Mouse (Mus musculus) kidney, adult 2 months (tissue): ENCODE data around the gene Plcb3. TPM values are rescaled to one million over a fixed set of nuclear protein-coding genes. Genes with fewer than 3 reads are reported as not detected.

Experiments used
- DNase-seq: peaks from one replicate; pipeline ENCODE4 v3.0.0; 2021
- H3K27ac ChIP-seq: fragments of 200-500 bp; 2 replicates; pipeline ENCODE4 v1.5.1; 2012; ENCODE audit warnings: low read depth, low read length, control low read depth, inconsistent platforms; ENCODE audit not compliant: insufficient read depth
- H3K27me3 ChIP-seq: fragments of 200-500 bp; replicated peaks from 2 replicates; pipeline ENCODE4 v1.6.1; 2012; ENCODE audit warnings: mild to moderate bottlenecking, moderate library complexity, low read length, inconsistent platforms; ENCODE audit not compliant: control insufficient read depth, insufficient read depth
- H3K36me3 ChIP-seq: fragments of 200-500 bp; 2 replicates; pipeline ENCODE4 v1.6.1; 2012; ENCODE audit warnings: mild to moderate bottlenecking, moderate library complexity, low read length, inconsistent platforms; ENCODE audit not compliant: control insufficient read depth, insufficient read depth
- H3K4me1 ChIP-seq: fragments of 200-500 bp; 2 replicates; pipeline ENCODE4 v1.6.1; 2011; ENCODE audit warnings: low read length; ENCODE audit not compliant: control insufficient read depth, insufficient read depth
- H3K4me3 ChIP-seq: fragments of 200-500 bp; 2 replicates; pipeline ENCODE4 v1.5.1; 2011; ENCODE audit warnings: mild to moderate bottlenecking, low read depth, low read length, control low read depth; ENCODE audit not compliant: insufficient read depth
- CTCF ChIP-seq: fragments of 200-500 bp; conservative IDR thresholded peaks from 2 replicates; pipeline ENCODE4 v1.5.1; 2011; ENCODE audit warnings: low read depth, mild to moderate bottlenecking, control low read depth, low read length, moderate library complexity, mixed read lengths; ENCODE audit not compliant: insufficient read depth, insufficient read length
- POLR2A ChIP-seq: fragments of 200-500 bp; IDR thresholded peaks from one replicate; pipeline ENCODE4 v1.6.1; 2011; ENCODE audit warnings: low read depth, low read length, control low read depth
- WGBS: fragments of 180-500 bp; shearing (Covaris S2); methylation state at CpG from one replicate; pipeline ENCODE4 v1.1.7; 2018; 5-methylcytosine and 5-hydroxymethylcytosine counted together
- polyA plus RNA-seq: library from polyadenylated mRNA; depleted of rRNA; stranded (reverse); fragments of >200 nt; gene quantifications from 2 replicates; pipeline ENCODE4 v1.2.3, GENCODE M21; 2012

The Plcb3 gene
- polyA plus RNA-seq, 1 experiment: 40.2 TPM

DNA sequence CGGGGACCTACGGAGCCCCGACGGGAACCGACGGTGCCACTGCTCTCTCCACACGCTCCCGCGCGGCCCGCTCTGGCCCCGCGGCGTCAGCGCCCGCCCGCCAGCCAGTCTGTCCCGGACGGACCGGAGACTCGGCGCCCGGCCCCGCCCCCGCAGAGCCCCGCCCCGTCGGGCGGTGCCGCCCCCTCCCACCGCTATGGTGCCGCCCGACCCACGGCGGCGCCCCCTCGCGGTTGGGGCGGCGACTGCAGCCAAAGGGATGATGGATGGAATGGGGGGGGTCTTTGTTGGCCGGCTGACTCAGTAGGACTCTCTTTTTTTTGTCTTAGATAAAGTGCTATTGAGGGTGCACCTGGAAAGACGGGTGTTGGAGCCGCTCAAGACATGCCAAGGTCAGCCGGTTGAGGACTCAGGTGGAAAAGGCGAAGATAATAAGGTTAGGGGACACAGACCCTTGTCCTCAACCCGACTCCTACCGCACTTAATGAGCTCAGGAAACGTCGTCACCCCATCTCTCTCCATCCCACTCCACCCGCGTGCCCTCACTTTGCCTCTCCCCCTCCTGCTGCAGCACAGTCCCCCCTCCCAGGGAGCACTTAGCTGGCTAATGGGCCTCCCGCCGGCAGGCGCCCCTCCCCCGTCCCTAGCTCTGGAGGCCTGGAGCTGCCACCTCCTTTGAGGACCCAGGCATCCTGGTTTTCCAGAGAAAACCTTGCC, 6.4 kb downstream of the Plcb3 start:
- TF ChIP-seq CTCF (peak; percentile 63), POLR2A (no peak)
- no peaks in the 10 kb centered on the region for H3K27me3 ChIP-seq
- H3K4me1 ChIP-seq: peaks cover 8% of the 10 kb centered on the region; the same call in 1 of the 2 replicates
- peak overlapping the region; percentile 37; the same call in 1 of the 2 replicates for H3K27ac ChIP-seq
- H3K4me3 ChIP-seq: peak overlapping the region; percentile 81
- 1% methylated on average over 54 of the region's 55 CpGs for WGBS
- peaks cover 1% of the 10 kb centered on the region; the same call in 1 of the 2 replicates for H3K36me3 ChIP-seq
- peak; percentile 81 for DNase-seq

DNA sequence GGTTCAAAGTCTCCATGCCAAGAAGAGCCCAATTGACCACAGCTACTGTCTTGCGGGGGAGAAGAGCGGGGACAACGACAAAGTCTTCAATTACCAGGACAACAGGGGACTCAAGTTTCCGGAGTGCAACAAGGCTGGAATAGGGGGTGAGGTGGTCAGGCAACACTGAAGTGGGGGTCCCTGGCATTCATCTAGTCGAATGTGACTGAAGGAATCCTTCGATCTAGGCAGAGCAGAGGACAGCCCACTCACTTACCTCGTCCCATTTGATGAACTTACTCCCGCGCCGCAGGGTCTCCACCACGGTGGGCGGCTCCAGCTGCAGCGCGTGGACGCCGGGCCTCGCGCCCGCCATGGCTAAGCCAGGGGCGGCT, 7.0 kb downstream of the Plcb3 start:
- Histone ChIP-seq H3K36me3 (peaks cover 1% of the 10 kb centered on the region; the same call in 1 of the 2 replicates), H3K4me3 (peak overlapping the region; percentile 81), H3K27ac (0 out of 2 replicates have a peak overlapping the region, but pooled peaks have one; percentile 37), H3K4me1 (peaks cover 8% of the 10 kb centered on the region; the same call in 1 of the 2 replicates), H3K27me3 (no peaks in the 10 kb centered on the region)
- no peak for DNase-seq
- WGBS: under 1% methylated on average over 20 of the region's 20 CpGs
- TF ChIP-seq CTCF (no peak), POLR2A (no peak)

DNA sequence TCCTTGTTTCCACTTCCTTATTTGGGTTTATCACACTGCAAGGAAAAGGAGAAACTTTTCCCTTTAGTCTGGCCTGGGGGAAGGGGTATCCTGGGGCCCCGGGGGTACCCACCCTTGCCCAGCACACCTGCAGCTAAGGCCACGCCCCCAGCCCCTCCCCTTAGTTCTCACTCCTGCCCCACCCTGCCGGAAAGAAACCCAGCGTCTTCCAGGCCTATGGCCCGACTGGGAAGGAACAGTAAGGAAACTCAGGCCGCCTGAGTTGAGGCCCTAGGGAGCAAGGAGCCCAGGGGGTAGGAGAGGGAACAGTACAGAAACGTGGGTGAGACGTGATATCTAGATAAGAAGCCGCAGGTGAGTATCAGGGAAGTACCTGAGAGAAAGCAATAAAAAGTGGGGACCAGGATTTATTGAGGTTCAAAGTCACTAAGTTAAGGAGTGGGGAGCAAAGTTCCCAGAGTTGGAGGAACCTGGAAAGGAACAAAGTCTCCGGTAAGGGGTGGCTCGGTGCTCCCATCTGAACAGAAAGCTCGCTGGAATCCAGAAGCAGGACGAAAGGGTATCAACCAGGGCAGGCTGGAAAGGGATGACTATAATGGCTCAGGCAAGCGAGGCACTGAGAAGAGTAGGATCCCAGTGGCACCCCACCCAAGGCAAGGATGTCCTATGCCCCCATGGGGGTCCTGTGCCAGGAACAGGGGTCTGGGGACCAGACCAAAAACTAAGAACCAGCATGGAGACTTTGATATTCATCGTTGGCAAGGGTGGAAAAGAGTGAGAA, 7.6 kb downstream of the Plcb3 start:
- H3K27ac ChIP-seq: 0 out of 2 replicates have a peak overlapping the region, but pooled peaks have one; percentile 13
- TF ChIP-seq CTCF: no peak
- no peak for TF ChIP-seq POLR2A
- peak overlapping the region; percentile 81 for H3K4me3 ChIP-seq
- 5% methylated on average over 15 of the region's 15 CpGs for WGBS
- H3K4me1 ChIP-seq: peaks cover 8% of the 10 kb centered on the region; the same call in 1 of the 2 replicates
- peaks cover 1% of the 10 kb centered on the region; the same call in 1 of the 2 replicates for H3K36me3 ChIP-seq
- H3K27me3 ChIP-seq: no peaks in the 10 kb centered on the region
- peak; percentile 62 for DNase-seq

DNA sequence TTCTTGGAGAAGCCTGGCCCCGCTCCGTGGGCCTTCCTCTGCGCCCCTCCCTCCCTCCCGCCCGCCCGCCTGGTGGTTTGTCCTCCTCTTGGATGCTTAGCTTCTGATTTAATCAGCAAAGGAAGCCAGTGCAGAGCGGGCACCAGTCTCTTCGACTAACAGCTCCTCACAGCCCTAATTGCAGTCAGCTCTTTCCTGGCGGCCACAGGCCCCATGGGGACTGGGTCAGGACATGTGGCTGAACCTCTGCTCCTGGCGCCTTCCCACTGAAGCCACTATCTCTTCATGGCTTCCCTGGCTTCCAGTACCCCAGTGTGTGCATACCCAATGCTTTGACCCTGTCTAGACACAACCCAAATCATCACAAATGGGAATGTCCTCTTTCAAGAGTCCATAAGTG, 19.8 kb downstream of the Plcb3 start:
- TF ChIP-seq POLR2A: no peak
- no peak for TF ChIP-seq CTCF
- DNase-seq: no peak
- WGBS: 87% methylated on average over 10 of the region's 10 CpGs
- Histone ChIP-seq H3K4me3 (no peak overlapping the region), H3K36me3 (no peaks in the 10 kb centered on the region), H3K4me1 (peaks cover 10% of the 10 kb centered on the region; the same call in 1 of the 2 replicates), H3K27me3 (no peaks in the 10 kb centered on the region), H3K27ac (no peak overlapping the region)

DNA sequence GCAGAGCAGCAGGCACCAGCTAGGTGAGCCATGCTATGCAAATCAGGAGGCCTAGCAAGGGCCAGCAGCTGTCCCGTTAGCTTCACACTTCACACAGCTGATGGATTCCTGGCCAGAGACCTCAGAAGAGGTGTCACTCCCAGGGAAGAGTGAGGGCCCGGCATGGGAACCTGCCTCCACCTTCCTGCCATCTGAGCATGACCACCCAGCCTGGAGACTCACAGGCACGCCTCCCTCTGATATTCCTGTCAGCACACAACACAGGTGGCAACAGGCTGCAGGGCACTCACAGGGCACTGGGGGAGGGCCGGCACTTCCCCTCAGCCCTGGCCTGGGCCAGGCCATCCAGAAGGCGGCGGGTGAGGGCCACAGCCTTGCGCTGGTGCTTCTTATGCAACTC, 20.8 kb downstream of the Plcb3 start:
- Histone ChIP-seq H3K27me3 (no peaks in the 10 kb centered on the region), H3K4me3 (no peak overlapping the region), H3K27ac (no peak overlapping the region), H3K4me1 (peaks cover 10% of the 10 kb centered on the region; the same call in 1 of the 2 replicates), H3K36me3 (no peaks in the 10 kb centered on the region)
- TF ChIP-seq POLR2A: no peak
- TF ChIP-seq CTCF: no peak
- 88% methylated on average over 7 of the region's 7 CpGs for WGBS
- DNase-seq: no peak

DNA sequence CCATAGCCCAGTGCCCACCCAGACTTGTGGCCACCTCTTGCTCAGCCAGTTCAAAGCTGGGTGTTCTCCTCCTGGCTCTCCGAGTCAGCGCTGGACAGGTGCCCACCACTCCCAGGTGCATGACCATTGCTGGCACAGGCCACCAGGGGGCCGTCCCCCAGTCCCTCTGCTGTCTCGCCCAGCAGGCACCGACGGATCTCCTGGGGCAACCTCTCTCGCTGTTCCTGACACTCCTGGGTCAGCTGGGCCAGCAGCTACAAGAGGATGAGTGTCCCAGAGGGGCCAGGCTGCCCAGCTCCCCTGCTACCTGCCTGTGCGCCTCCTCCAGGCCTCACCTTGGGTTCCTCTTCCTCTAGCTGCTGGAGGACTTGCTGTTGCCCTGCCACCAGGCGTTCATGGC, 22.2 kb downstream of the Plcb3 start:
- Histone ChIP-seq H3K27ac (no peak overlapping the region), H3K4me3 (no peak overlapping the region), H3K27me3 (no peaks in the 10 kb centered on the region), H3K36me3 (no peaks in the 10 kb centered on the region), H3K4me1 (peaks cover 14% of the 10 kb centered on the region; the same call in 1 of the 2 replicates)
- DNase-seq: peak; percentile 74
- peak; percentile 61 for TF ChIP-seq CTCF
- no peak for TF ChIP-seq POLR2A
- WGBS: 26% methylated on average over 9 of the region's 9 CpGs

DNA sequence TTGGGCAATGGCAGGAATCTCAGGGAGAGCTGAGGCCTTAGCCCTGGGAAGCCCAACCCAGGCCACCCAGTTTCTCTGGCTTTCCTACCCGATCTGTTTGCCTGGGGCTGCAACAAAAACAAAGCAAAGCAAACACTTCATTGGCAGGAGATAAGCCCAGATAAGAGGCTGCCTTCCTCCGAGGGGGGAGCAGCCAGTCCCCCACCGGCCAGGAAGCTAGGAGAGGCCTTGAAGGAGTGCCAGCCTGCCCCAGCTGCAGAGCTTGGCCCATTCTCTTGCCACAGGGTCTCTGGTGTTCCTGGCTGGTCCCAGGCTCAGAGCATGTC, 23.6 kb downstream of the Plcb3 start:
- Histone ChIP-seq H3K4me3 (peak overlapping the region; percentile 91), H3K27me3 (no peaks in the 10 kb centered on the region), H3K27ac (peak overlapping the region; percentile 93), H3K4me1 (peaks cover 14% of the 10 kb centered on the region; the same call in 1 of the 2 replicates), H3K36me3 (no peaks in the 10 kb centered on the region)
- no peak for TF ChIP-seq CTCF
- TF ChIP-seq POLR2A: no peak
- WGBS: 27% methylated on average over 3 of the region's 3 CpGs
- DNase-seq: peak; percentile 83
